Mouse (Mus musculus) gastrocnemius, adult 2 months (tissue): ENCODE measurements at regions not wholly inside any gene's neighbourhood (a gene's known extent, or its start where the extent isn't known, plus 50 kb on each side); places are given as distances from the start of the nearest gene placed in this dataset.
"Not testable (repeated sequence)": the region's sequence is repeated elsewhere in the genome, so short reads cannot be mapped to it uniquely, and the experiment has no call there.

Experiments
- DNase-seq: peaks from one replicate; pipeline ENCODE4 v3.0.0; 2022
- H3K27ac ChIP-seq: fragments of 200-600 bp; 2 replicates; pipeline ENCODE4 v1.8.1; 2022; ENCODE audit warnings: mild to moderate bottlenecking
- H3K4me3 ChIP-seq: fragments of 200-600 bp; 2 replicates; pipeline ENCODE4 v1.8.1; 2022; ENCODE audit warnings: mild to moderate bottlenecking, moderate library complexity
- CTCF ChIP-seq: fragments of 200-600 bp; IDR thresholded peaks from 2 replicates; pipeline ENCODE4 v1.8.1; 2022; ENCODE audit warnings: antibody characterized with exemption, mild to moderate bottlenecking, moderate library complexity
- intact Hi-C: fragments of 180-260 bp; cut with DNase I; formaldehyde crosslinking; loops from one replicate; pipeline ENCODE4 v1.15.1; 2025

- no peak for DNase-seq
- Histone ChIP-seq H3K4me3 (no peak overlapping the region), H3K27ac (no peak overlapping the region)
- TF ChIP-seq CTCF: peak; percentile 41
- intact Hi-C loops: no loop called here
These were observed 201.3 kb downstream of the Matn1 start for GRCm38 (mm10) chr4:131145507-131145906.

- intact Hi-C loops: no loop called here
- no peak overlapping the region for H3K27ac ChIP-seq
- no peak overlapping the region for H3K4me3 ChIP-seq
- TF ChIP-seq CTCF: no peak
- no peak for DNase-seq
These were observed 204.0 kb downstream of the Matn1 start for GRCm38 (mm10) chr4:131148042-131148747.

- Histone ChIP-seq H3K27ac (no peak overlapping the region), H3K4me3 (no peak overlapping the region)
- intact Hi-C loops: no loop called here
- DNase-seq: no peak
- TF ChIP-seq CTCF: no peak
These were observed 205.3 kb downstream of the Matn1 start for GRCm38 (mm10) chr4:131149466-131149865.

- H3K27ac ChIP-seq: no peak overlapping the region
- intact Hi-C loops: no loop called here
- no peak overlapping the region for H3K4me3 ChIP-seq
- no peak for DNase-seq
- TF ChIP-seq CTCF: no peak
These were observed 215.5 kb downstream of the Matn1 start for GRCm38 (mm10) chr4:131159712-131160111.

- intact Hi-C loops: no loop called here
- no peak overlapping the region for H3K4me3 ChIP-seq
- TF ChIP-seq CTCF: no peak
- no peak overlapping the region for H3K27ac ChIP-seq
- DNase-seq: no peak
These were observed 215.9 kb downstream of the Matn1 start for GRCm38 (mm10) chr4:131160135-131160534.

GRCm38 (mm10) chr4:131161501-131161900 is 217.3 kb downstream of the Matn1 start:
- Histone ChIP-seq H3K27ac (no peak overlapping the region), H3K4me3 (no peak overlapping the region)
- no peak for DNase-seq
- intact Hi-C loops: no loop called here
- TF ChIP-seq CTCF: no peak

DNA sequence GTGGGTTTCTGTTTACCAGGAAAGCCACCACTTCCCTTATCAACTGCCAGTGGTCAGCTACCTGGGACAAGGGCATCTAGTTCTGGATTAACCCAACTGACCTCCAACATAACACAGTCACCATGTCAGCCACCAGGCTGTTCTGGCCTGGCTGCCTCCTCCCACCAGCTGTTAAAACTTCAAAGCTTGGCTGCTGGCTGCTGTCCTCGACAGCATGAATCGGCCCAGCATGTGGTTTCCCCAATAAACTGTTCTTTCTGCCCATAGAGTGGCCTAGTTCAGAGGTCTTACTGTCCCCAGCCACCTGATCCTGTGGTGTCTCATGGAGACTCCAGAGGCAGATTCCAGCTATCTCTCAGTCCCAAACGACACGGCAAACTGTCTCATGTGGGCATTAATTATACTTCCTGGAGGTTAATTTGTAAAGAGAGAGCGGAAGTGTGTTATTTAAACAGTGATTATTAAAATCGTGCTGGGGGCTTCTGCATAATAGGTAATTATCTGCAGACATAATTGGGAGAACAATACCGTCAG is 219.7 kb downstream of the Matn1 start:
- intact Hi-C loops: no loop called here
- no peak overlapping the region for H3K27ac ChIP-seq
- H3K4me3 ChIP-seq: no peak overlapping the region
- DNase-seq: no peak
- TF ChIP-seq CTCF: no peak

DNA sequence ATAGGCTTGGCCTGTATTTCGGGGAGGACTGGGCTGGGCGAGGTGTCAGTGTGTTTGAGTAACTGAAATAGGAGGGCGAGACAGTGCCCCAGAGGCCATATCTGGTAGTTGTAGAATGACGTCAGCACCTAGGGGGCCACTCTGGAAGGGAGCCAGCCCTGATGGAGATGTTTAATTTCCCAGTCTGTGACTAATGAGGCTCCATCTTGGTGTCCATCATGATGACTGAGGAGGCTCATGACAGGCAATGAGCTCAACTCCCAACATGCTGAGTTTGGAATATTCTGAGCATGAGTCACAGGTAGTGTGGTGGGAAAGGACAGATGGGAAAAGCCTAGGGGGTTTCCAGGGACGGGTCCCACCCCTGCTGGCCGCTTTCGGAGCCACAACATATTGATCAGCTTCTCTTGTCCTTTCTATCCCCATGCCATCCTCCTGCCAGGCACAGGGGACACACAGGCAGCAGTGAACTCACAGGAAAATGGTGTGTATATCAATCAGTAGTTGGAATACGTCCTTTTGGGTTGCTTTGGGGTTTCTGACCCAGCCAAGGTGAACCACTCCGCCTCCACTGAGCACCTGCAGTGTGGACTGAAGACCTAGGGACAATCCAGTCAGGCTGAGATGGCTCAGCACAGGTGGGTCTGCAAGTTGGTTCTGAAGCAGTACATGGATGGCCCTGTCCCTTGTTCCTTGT is 222.5 kb downstream of the Matn1 start:
- no peak for DNase-seq
- intact Hi-C loops: no loop called here
- H3K4me3 ChIP-seq: no peak overlapping the region
- no peak for TF ChIP-seq CTCF
- H3K27ac ChIP-seq: no peak overlapping the region

- Histone ChIP-seq H3K27ac (no peak overlapping the region), H3K4me3 (no peak overlapping the region)
- no peak for TF ChIP-seq CTCF
- DNase-seq: no peak
- intact Hi-C loops: no loop called here
These were observed 223.7 kb downstream of the Matn1 start for GRCm38 (mm10) chr4:131167921-131168320.

- Histone ChIP-seq H3K4me3 (no peak overlapping the region), H3K27ac (no peak overlapping the region)
- DNase-seq: no peak
- no peak for TF ChIP-seq CTCF
- intact Hi-C loops: no loop called here
These were observed 229.7 kb downstream of the Matn1 start for GRCm38 (mm10) chr4:131173783-131174460.

GRCm38 (mm10) chr4:131176701-131177100 is 232.5 kb downstream of the Matn1 start:
- DNase-seq: no peak
- Histone ChIP-seq H3K4me3 (no peak overlapping the region), H3K27ac (no peak overlapping the region)
- intact Hi-C loops: loop anchor here (5.0 kb wide), 1 partner anchor 214 kb away; no protein-coding TSS in a partner anchor
- no peak for TF ChIP-seq CTCF

- DNase-seq: no peak
- Histone ChIP-seq H3K4me3 (no peak overlapping the region), H3K27ac (no peak overlapping the region)
- intact Hi-C loops: loop anchor here (5.0 kb wide), 1 partner anchor 216 kb away; no protein-coding TSS in a partner anchor
- no peak for TF ChIP-seq CTCF
These were observed 233.7 kb downstream of the Matn1 start for GRCm38 (mm10) chr4:131177889-131178288.

DNA sequence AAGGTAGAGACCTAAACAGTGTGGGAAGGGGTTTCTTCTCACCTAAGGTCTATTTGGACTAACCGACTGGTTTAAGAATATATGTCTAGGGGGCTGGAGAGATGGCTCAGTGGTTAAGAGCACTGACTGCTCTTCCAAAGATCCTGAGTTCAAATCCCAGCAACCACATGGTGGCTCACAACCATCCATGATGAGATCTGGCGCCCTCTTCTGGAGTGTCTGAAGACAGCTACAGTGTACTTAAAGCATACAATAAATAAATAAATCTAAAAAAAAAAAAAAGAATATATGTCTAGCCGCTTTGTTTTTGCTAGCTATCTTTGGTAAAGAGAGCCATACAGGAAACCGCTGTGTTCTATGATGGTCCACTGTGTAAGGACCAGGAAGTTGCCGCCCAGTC is 234.5 kb downstream of the Matn1 start:
- intact Hi-C loops: loop anchor here (5.0 kb wide), 1 partner anchor 216 kb away; no protein-coding TSS in a partner anchor
- TF ChIP-seq CTCF: peak; percentile 36; the same call in 1 of the 2 replicates
- not testable (repeated sequence) for DNase-seq, H3K27ac ChIP-seq, H3K4me3 ChIP-seq
